Mouse (Mus musculus) thymus, postnatal 10 days (tissue): ENCODE measurements around the gene Med25.

ENCODE experiments used
- DNase-seq, 2 experiments: peaks; one replicate each; pipeline ENCODE4 v3.0.0; 2021; ENCODE audit warnings: low spot score in 2 of 2

Gene Med25

GRCm38 (mm10) chr7:44848561-44849415, 43.7 kb downstream of the Med25 start, which contains the start of the genes Akt1s1 and Tbc1d17:
TSS of gene Akt1s1 (plus strand) at chr7:44848991.
TSS of gene Tbc1d17 (minus strand) at chr7:44849079.
- DNase-seq = peak; percentile 96 to 97

DNA sequence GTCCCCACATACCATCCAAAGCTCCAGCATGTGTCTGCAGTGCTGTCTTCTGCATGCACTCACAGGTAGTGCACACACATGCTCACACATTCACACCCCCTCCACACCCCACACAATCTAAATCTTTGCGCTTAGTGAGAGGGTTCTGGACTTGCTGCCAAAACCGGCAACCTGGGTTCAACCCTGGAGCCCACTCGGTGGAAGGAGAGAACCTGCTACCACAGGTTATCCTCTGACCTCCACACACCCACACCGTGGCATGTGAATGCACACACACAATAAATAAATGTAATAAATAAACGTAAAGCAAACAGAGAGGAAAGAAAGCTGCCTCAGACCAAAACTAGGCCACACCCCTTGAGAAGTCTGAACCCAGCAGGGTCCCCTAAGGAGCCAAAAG, 44.7 kb downstream of the Med25 start:
- no peak for DNase-seq

DNA sequence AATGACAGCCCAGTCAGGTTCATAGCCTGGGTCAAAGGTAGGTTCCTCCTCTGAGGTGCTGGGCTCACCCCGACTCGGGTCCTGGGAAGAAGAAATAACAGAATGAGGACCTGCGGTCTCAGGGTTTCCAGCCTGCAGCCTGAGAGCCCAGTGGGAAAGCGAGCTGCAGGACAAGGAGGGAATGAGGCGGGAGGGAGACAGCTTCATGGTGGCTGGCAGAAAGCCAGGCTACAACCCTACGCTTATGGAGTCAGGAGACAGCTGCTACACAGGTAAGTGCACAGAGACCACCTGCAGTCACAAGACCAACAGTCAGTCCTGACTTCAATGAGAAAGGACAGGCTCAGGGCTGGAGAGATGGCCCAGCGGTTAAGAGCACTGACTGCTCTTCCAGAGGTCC, 45.7 kb downstream of the Med25 start:
- no peak for DNase-seq

DNA sequence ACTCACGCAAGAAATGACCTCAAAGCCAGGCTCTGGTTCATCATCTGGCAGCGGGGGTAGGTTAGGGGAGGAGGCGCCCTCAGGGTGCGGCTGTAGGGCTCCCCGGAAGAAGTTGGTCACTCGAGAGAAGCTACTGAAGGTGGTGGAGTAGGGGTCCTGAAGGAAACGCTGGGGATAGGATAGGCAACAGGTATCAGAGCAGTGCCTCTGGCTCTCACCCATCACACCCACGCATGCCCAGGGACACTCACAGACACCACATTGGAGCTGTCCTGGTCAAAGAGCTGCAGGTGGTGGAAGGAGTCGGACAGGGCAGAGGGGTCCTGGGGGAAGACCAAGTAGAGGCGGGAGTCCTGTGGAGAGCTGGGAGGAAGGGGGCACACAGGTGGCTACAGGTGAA, 47.5 kb downstream of the Med25 start:
- no peak for DNase-seq

- no peak for DNase-seq
Observed at GRCm38 (mm10) chr7:44841825-44842463, 50.6 kb downstream of the Med25 start.

- DNase-seq = no peak
Observed at GRCm38 (mm10) chr7:44840426-44840825, 52.1 kb downstream of the Med25 start.

DNA sequence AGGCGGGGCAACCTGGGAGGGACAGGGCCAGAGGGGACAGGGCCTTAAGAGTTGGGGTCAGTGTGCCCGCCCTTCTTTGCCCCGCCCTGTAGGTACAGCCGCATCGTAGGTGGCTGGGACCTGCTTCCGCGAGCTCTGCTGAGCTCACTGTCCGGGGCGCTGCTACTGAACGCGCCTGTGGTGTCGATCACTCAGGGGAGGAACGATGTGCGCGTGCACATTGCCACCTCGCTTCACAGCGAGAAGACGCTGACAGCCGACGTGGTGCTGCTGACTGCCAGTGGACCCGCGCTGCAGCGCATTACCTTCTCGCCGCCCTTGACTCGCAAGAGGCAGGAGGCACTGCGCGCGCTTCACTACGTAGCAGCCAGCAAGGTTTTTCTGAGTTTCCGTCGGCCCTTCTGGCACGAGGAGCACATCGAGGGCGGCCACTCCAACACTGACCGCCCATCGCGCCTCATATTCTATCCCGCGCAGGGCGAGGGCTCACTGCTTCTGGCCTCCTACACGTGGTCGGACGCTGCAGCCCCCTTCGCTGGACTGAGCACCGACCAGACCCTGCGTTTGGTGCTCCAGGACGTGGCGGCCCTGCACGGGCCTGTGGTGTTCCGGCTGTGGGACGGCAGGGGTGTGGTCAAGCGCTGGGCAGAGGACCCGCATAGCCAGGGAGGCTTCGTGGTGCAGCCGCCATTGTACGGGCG, 52.9 kb downstream of the Med25 start:
- DNase-seq = peak in 1 of 2 experiments; percentile 46

DNA sequence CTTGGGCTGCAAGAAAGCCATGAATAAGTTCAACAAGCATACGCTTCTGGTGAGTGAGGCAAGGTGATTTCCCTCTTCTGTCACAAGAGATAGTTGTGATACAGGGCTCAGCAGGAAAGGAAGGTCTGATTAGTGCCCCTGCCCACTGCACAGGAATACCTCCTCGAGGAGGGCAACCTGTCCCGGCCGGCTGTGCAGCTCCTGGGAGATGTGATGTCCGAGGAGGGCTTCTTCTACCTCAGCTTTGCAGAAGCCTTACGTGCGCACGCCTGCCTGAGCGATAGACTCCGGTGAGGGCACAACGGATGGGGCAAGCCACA, 53.4 kb downstream of the Med25 start:
- DNase-seq = no peak

GRCm38 (mm10) chr7:44838073-44838472, 54.4 kb downstream of the Med25 start:
- DNase-seq = no peak

DNA sequence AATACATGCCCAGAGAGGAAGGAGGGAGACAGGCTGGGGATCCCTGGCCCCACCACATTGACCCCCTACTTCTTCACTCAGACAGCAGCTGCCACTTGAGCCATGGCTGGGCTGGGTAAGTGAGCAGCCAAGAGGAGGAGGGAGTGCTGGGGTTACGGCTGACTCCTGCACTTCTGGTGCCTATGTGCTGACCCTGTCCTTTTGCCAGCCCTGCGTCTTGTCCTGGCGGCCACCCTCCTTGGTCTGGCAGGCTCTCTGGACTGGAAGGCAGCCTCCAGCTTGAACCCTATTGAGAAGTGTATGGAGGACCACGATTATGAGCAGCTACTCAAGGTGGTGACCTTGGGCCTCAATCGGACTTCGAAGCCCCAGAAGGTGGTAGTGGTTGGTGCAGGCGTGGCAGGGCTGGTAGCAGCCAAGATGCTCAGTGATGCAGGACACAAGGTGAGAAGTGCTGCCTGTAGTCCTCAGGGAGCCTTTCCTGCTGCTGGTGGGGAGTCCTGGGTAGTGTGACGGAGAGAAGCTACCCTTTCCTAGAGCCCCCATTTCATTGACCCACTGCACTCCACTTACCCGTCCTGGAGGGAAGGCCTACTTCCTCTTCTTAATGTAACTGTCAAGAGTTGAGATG, 56.0 kb downstream of the Med25 start:
- no peak for DNase-seq

DNA sequence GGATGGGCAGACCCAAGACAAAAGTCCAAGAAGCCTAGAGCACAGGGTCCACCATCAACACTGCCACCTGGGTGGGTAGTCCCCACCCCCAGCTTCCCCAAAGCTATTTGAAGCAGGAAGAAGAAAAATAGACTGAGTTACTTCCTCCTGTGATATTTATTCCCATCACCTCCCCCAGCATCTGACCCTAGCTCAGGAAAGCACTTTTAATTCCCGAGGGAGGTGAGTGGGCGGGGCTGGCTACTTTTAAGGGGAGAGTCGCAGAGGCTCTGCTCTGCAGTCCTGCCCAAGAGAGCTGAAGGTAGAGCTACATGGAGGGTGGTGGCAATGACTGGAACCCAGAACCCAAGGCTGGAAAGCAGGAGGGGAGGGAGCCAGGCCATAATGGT, 56.5 kb downstream of the Med25 start:
- DNase-seq = no peak

DNA sequence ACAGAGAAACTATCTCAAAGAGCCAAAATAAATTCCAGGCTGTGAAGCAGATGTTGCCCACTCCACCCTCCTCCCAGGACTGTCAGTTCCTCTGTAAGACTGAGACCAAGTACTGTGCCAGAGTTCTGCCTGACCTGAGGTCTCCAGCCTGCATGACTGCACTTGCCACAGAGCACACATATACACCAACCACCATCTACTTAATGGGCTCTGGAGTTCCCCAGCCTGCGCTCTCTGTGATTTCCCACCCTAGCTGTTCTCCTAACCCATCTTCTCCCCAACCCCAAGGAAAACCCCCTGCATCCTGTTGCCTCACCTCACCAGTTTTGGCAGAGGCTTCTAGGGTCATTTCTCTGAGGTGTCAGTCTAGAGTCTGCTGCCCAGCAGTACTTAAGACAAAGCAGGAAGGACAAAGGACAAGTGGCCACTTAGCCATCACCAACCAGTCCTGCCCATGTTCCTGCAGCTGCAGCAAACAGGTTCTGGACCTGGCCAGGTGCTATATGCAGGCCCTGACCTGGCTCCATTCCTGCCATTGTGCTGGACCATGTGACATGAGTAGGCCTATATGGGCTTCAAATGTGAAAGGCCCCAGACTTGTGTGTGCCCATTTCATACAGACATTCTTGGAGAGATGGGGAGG, 57.0 kb downstream of the Med25 start:
- DNase-seq = no peak

DNA sequence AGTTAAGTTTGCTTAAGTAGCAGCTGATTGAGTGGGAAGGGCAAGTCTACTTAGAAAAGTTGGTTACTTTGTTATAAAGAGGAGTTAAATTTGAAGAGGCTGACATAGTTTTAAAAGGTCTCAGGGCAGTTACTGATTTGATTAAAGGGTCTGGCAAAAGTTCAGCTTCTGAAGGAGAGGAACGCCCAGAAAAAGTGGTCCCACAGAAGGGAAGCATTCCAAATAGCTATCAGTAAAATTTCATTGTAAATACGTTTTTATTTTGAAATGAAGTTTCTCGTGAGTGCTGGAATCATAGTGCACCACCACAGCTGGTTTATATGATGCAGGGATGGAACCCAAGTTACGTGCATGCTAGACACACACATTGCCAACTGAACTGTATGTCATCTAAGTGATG, 59.7 kb downstream of the Med25 start:
- DNase-seq = no peak

GRCm38 (mm10) chr7:44828706-44829105, 63.8 kb downstream of the Med25 start:
- no peak for DNase-seq

DNA sequence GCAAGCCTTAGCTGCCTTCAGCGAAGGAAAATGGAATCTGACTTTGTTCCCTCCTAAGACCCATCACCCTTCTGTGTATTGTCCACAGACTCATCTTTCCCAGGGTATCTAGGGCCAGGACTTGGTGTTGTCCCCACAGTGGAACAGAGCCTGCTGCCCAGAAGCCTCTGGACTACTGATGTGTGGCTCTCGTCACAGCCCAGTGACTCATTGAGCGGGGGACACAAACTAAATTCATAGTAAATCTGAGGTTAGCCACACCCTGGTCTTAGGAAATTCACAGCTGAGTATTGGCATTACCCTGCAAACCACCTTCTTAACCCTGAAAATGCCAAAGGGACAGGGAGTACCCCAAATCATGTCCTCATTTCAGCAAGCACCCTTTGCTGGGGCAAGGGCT, 65.7 kb downstream of the Med25 start:
- DNase-seq = no peak
